Mouse (Mus musculus): ENCODE data around the gene Pld6. TPM values are rescaled to one million over a fixed set of nuclear protein-coding genes. Genes with fewer than 3 reads are reported as not detected.

Pld6 gene
- total RNA-seq, 4 experiments from 2014 or later = 0.60 to 1.2 (median 0.89) TPM

- no peak for DNase-seq (ENCODE audit: low spot score)
These were observed 824 bp downstream of the Pld6 start for GRCm38 (mm10) chr11:59786444-59787198.

GRCm38 (mm10) chr11:59783591-59783990, 3.9 kb downstream of the Pld6 start:
- DNase-seq (ENCODE audit: low spot score) = no peak

GRCm38 (mm10) chr11:59782091-59782590, 5.3 kb downstream of the Pld6 start:
- DNase-seq (ENCODE audit: low spot score) = no peak

DNA sequence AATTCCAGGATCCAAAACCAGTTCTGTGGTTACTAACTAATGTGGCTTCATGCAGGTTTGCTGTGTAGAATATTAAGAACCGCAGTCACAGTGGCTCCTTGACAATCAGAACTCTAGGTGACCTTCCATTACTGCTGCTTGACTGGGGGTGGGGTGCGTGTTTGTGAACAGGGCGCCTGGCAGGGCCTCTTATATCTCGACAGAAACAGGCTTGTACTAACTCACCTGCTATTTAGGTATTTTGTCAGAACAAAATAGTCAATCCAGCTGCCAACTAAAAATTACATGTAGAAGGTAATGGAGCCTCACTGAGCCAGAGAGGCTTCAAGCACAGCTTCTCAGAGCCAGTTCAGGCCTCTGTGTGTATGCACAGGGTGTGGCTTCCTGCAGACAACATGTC, 7.2 kb downstream of the Pld6 start:
- DNase-seq (ENCODE audit: low spot score) = no peak

- no peak for DNase-seq (ENCODE audit: low spot score)
These were observed 8.0 kb downstream of the Pld6 start for GRCm38 (mm10) chr11:59779406-59779805.

DNA sequence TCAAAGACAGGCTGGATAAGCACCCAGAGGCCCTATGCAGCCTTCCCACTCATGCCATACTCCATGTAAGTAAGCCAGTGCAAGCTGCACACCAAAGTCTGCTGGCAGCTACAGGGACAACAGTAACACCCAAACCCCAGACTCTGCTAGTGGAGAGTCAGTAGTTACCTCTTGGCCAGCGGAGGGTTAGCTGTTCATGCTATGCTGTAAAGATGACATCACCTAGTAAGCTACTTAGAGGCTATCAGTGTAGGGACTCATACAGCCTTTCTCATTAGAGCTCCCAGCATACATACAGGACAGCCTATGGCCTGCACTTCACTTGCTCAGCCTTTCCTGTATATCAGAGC, 8.6 kb downstream of the Pld6 start:
- DNase-seq (ENCODE audit: low spot score) = no peak

DNA sequence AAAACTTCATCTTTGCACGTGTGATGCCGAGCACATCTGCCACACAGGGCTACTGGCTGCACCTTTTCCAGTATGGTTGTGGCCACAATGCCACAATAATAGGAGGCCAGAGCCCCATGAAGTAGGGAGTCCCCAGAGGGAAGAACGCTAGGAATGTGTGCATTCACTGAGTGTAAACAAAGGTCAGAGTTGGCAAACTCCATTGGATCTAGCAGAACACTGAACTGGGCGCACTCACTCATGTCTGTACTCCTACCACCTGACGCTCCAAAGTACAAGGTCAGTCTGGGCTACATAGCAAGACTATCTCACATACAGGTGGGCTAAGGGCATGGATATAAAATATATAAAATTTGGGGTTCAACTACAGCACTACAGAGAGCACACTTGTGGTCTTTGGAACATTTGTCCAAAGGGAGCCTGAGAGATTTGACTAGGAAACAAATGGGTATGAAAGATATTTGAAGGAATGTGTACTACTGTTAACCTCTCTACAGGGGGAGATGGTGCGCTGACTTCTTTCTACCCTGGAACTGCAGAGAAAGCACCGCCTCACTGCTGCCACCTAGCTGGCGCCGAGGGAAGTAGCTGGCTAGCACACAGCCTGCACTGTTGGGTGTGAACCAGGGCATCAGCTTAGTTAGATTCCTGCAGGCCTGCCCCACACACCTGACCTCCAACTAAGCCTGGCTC, 9.1 kb downstream of the Pld6 start:
- peak; percentile 72 for DNase-seq (ENCODE audit: low spot score)

DNA sequence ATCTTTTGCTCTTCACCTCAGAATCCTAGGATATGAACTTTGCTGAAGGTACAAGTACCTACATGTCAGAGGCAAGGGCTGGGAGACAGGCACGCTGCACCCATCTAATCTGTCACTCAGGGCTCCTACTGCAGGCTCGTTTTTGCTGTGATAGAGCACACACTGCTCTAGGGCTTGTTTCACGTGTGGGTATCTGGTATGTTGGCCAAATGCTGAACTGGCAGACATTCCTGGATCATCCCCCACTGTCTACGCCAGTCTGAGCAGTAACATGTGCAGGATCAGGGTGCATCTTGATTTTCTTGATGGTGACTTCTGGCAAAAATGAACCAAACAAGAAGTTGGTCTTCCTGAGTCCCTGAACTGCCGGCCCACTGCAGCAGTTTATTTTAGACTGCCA, 10.2 kb downstream of the Pld6 start:
- DNase-seq (ENCODE audit: low spot score) = no peak

GRCm38 (mm10) chr11:59775435-59776148, 11.9 kb downstream of the Pld6 start:
- DNase-seq (ENCODE audit: low spot score) = no peak

DNA sequence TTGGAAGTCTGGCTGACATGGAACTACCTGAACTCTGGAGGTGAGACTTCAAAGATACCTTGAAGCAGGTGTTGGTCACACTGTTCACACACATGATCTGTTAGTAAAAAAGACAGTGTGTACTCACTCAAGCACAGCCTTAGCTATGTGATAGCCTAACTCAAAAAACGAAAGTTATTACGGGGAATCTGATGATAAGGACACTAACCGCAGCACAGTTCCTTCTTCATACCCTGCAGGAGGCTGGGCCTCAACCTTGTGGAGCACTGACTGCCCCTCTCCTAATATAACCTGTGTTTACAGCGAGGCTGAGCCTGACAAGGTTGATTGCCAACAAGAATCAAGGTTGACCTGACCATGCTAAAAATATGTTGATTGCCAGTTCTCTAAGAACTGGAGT, 12.9 kb downstream of the Pld6 start:
- no peak for DNase-seq (ENCODE audit: low spot score)

DNA sequence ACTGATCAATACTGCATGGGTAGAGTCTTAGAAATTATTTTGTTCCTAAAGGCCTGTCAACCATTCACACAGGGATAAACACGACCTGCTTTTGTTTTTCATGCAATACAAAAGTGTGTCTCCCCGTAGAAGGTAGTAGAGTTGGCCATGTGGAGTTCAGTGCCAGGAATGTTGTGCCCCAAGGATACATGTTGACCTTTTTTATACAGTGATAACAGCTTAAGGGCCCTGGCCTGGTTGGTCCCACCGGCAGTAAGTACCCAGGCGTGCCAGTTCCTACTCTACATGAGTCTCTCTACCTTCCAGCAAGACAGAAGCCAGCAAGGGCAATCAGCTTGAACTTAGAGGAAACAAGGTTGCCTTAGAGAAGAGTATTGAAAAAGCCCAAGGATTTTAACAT, 14.5 kb downstream of the Pld6 start:
- no peak for DNase-seq (ENCODE audit: low spot score)

DNA sequence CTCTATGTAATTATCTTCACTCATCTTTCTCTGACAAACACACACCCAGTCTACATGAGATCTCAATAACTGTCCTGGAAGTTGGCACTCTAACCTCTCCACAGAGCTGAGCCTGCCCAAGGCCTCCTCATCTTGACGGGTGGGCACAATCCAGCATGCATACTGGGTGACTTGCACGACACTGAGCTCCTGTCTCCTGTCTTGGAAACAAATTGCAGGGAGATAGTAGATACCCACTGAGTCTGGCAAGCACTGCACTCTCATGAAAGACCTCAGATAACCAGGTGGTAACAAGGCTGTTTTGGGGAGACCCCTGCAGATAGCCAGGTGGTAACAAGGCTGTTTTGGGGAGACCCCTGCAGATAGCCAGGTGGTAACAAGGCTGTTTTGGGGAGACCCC, 15.2 kb downstream of the Pld6 start:
- no peak for DNase-seq (ENCODE audit: low spot score)

DNA sequence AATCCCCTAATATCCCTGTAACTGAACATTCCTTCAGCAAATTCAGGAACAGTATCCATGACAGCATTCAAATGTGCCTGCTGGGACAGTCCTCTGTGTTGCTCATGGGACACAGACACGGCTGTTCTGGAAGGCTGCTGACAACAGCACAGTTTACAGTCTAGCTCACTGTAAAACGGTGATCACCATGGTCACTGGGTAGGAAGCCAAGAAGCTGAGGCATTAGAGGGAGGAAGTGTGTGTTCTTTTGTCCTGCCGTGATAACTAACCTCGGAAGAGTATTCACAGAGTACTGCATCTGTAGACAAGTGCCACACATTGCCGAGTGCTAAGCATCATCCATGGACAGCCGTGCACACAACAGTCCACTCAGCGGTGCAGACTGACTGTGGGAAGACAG, 16.7 kb downstream of the Pld6 start:
- DNase-seq (ENCODE audit: low spot score) = no peak

GRCm38 (mm10) chr11:59769738-59770137, 17.7 kb downstream of the Pld6 start:
- DNase-seq (ENCODE audit: low spot score) = no peak

GRCm38 (mm10) chr11:59769307-59769706, 18.1 kb downstream of the Pld6 start:
- DNase-seq (ENCODE audit: low spot score) = no peak

GRCm38 (mm10) chr11:59760796-59761195, 26.6 kb downstream of the Pld6 start:
- DNase-seq (ENCODE audit: low spot score) = no peak

DNA sequence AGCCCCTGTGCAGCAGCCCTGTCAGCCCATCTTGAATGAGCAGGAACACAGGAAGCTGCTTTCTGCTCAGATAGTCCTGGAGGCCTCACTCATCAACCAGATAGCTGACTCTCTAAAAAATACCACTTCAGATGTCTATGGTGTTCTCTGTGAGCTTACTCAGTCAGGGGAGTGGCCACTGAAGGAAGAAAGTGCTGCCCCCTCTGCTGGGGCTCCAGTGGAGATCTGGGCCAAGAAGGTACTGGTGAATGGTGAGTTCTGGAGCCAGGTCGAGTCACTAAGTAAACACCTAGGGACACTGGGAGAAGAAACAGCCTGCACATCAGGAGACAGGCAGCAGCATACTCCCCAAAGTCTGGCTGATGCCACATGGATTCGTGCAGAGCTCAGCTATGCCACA, 27.8 kb downstream of the Pld6 start:
- no peak for DNase-seq (ENCODE audit: low spot score)

DNA sequence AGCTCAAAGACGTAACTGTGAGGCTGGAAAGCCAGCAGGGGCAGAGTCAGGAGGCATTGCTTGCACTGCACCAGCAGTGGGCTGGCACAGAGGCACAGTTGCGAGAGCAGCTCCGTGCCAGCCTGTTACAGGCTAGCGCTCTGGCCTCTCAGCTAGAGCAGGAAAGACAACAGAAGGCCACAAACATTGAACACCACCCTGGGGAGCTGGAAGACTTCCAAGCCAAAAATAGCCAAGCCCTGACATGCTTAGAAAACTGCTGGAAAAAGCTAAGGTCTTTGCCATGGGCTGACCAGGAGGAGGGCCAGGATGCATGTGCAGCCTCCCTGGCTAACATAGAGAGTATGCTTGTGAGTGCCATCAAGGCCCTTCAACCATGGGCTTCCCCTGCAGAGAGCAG, 28.3 kb downstream of the Pld6 start:
- DNase-seq (ENCODE audit: low spot score) = peak; percentile 68

GRCm38 (mm10) chr11:59758191-59758985, 29.1 kb downstream of the Pld6 start:
- DNase-seq (ENCODE audit: low spot score) = no peak

- DNase-seq (ENCODE audit: low spot score) = no peak
These were observed 31.1 kb downstream of the Pld6 start for GRCm38 (mm10) chr11:59756351-59756750.

- DNase-seq (ENCODE audit: low spot score) = no peak
These were observed 32.9 kb downstream of the Pld6 start for GRCm38 (mm10) chr11:59754504-59754903.

GRCm38 (mm10) chr11:59749050-59749449, 38.4 kb downstream of the Pld6 start:
- peak; percentile 40 for DNase-seq (ENCODE audit: low spot score)
